Mouse (Mus musculus) neural tube, embryonic 15.5 days (tissue): ENCODE measurements around the gene Slc25a3. TPM values are rescaled to one million over a fixed set of nuclear protein-coding genes. Genes with fewer than 3 reads are reported as not detected.
A peak's percentile ranks its signal among the peaks of the same experiment; 100 is the strongest.

Source experiments
- ATAC-seq: fragments of 200-750 bp; cut with Nextera tagmentation; 2 replicates; pipeline ENCODE4 v1.8.0; 2017; ENCODE audit warnings: mild to moderate bottlenecking, moderate TSS enrichment, moderate library complexity; ENCODE audit not compliant: low FRiP score
- H3K27ac ChIP-seq: fragments of 300-500 bp; sonication (generic); replicated peaks from 2 replicates; pipeline ENCODE4 v1.5.1; 2015; ENCODE audit warnings: mild to moderate bottlenecking, inconsistent platforms
- H3K27me3 ChIP-seq: fragments of 300-500 bp; sonication (generic); replicated peaks from 2 replicates; pipeline ENCODE4 v1.6.1; 2015; ENCODE audit warnings: inconsistent platforms
- H3K36me3 ChIP-seq: fragments of 300-500 bp; sonication (generic); 2 replicates; pipeline ENCODE4 v1.6.1; 2015; ENCODE audit warnings: inconsistent platforms
- H3K4me1 ChIP-seq: fragments of 300-500 bp; sonication (generic); 2 replicates; pipeline ENCODE4 v1.6.1; 2015; ENCODE audit warnings: inconsistent platforms
- H3K4me2 ChIP-seq: fragments of 300-500 bp; sonication (generic); 2 replicates; pipeline ENCODE4 v1.6.1; 2015; ENCODE audit warnings: inconsistent platforms, mild to moderate bottlenecking, moderate library complexity
- H3K4me3 ChIP-seq: fragments of 300-500 bp; sonication (generic); replicated peaks from 2 replicates; pipeline ENCODE4 v1.5.1; 2015; ENCODE audit warnings: mild to moderate bottlenecking, inconsistent platforms
- H3K9ac ChIP-seq: fragments of 300-500 bp; sonication (generic); replicated peaks from 2 replicates; pipeline ENCODE4 v1.6.1; 2015; ENCODE audit warnings: mild to moderate bottlenecking, inconsistent platforms
- H3K9me3 ChIP-seq: fragments of 300-500 bp; sonication (generic); replicated peaks from 2 replicates; pipeline ENCODE4 v1.6.1; 2016; ENCODE audit warnings: inconsistent platforms
- WGBS: fragments of 180-500 bp; shearing (Covaris S2); methylation state at CpG from one replicate; pipeline ENCODE4 v1.1.7; 2015; ENCODE audit warnings: mixed read lengths; 5-methylcytosine and 5-hydroxymethylcytosine counted together
- polyA plus RNA-seq: library from polyadenylated mRNA; unstranded; fragments of >200 nt; fragmentation: Nextera tagmentation; extraction: Ambion mirVana; gene quantifications from 2 replicates; pipeline ENCODE4 v1.2.1, GENCODE M21; 2015

Slc25a3 gene
- polyA plus RNA-seq, 1 experiment from 2014 or later: 628 TPM

DNA sequence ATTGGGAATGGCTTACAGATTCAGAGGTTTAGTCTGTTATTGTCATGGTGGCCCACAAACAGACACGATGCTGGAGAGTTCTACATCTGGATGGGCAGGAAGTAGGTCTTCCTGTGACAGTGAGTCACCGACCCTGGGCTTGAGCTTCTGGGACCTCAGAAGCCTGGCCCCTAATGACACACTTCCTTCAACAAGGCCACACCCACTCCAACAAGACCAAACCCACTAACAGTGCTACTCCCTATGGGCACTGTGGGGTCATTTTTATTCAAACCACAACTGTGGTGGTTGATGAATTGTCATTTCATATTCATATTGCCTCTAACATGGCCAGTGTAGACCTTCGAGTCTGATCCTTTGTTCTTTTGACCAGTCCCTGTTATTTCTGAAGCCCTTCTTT lies 14.5 kb upstream of the Slc25a3 start:
- no peaks in the 10 kb centered on the region for H3K4me1 ChIP-seq
- H3K9me3 ChIP-seq: no peaks in the 10 kb centered on the region
- H3K4me2 ChIP-seq: no peak overlapping the region
- WGBS: 88% methylated on average over 3 of the region's 3 CpGs
- no peak overlapping the region for H3K9ac ChIP-seq
- no peak for ATAC-seq
- no peak overlapping the region for H3K4me3 ChIP-seq
- no peak overlapping the region for H3K27ac ChIP-seq
- H3K27me3 ChIP-seq: no peaks in the 10 kb centered on the region
- H3K36me3 ChIP-seq: no peaks in the 10 kb centered on the region

GRCm38 (mm10) chr10:91137400-91137799 lies 13.5 kb upstream of the Slc25a3 start:
- ATAC-seq: no peak
- Histone ChIP-seq H3K9ac (no peak overlapping the region), H3K27me3 (no peaks in the 10 kb centered on the region), H3K36me3 (no peaks in the 10 kb centered on the region), H3K4me3 (no peak overlapping the region), H3K4me2 (no peak overlapping the region), H3K4me1 (no peaks in the 10 kb centered on the region), H3K9me3 (no peaks in the 10 kb centered on the region), H3K27ac (no peak overlapping the region)
- WGBS: 71% methylated on average over 9 of the region's 9 CpGs

- H3K9me3 ChIP-seq: no peaks in the 10 kb centered on the region
- ATAC-seq: no peak
- 80% methylated on average over 7 of the region's 7 CpGs for WGBS
- no peak overlapping the region for H3K4me2 ChIP-seq
- no peak overlapping the region for H3K9ac ChIP-seq
- H3K27me3 ChIP-seq: no peaks in the 10 kb centered on the region
- no peaks in the 10 kb centered on the region for H3K36me3 ChIP-seq
- H3K4me1 ChIP-seq: no peaks in the 10 kb centered on the region
- no peak overlapping the region for H3K27ac ChIP-seq
- H3K4me3 ChIP-seq: no peak overlapping the region
Measured at GRCm38 (mm10) chr10:91135302-91135972, 11.6 kb upstream of the Slc25a3 start.

- Histone ChIP-seq H3K4me3 (no peak overlapping the region), H3K4me2 (no peak overlapping the region)
- WGBS: 74% methylated on average over 1 of the region's 1 CpGs
Measured at GRCm38 (mm10) chr10:91131565-91131964, 7.7 kb upstream of the Slc25a3 start.

DNA sequence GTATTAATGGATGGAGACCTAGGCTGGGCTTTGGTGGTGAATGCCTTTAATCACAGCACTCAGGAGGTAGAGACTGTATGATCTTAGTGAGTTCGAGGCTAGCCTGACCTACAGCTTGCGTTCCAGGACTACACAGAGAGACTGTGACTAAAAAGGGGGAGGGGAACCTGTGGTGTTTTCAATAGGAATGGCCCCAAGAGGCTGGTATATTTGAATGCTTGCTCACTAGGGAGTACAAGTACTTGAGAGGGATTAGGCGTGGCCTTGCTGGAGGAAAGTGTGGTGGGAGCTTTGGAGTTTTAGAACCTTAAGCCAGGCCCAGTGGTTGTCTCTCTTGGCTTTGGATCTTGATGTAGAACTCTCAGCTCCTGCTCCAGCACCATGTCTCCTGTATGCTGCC lies 6.9 kb upstream of the Slc25a3 start:
- no peak for ATAC-seq
- no peak overlapping the region for H3K27ac ChIP-seq
- H3K4me3 ChIP-seq: no peak overlapping the region
- no peaks in the 10 kb centered on the region for H3K36me3 ChIP-seq
- WGBS: 85% methylated on average over 3 of the region's 3 CpGs
- no peak overlapping the region for H3K9ac ChIP-seq
- no peaks in the 10 kb centered on the region for H3K27me3 ChIP-seq
- no peaks in the 10 kb centered on the region for H3K9me3 ChIP-seq
- no peaks in the 10 kb centered on the region for H3K4me1 ChIP-seq
- H3K4me2 ChIP-seq: no peak overlapping the region

More at GRCm38 (mm10) chr10:91131565-91131964, 7.7 kb upstream of the Slc25a3 start:
- Histone ChIP-seq H3K27me3 (no peaks in the 10 kb centered on the region), H3K9me3 (no peaks in the 10 kb centered on the region), H3K4me1 (no peaks in the 10 kb centered on the region), H3K9ac (no peak overlapping the region), H3K27ac (no peak overlapping the region), H3K36me3 (no peaks in the 10 kb centered on the region)
- ATAC-seq: no peak

DNA sequence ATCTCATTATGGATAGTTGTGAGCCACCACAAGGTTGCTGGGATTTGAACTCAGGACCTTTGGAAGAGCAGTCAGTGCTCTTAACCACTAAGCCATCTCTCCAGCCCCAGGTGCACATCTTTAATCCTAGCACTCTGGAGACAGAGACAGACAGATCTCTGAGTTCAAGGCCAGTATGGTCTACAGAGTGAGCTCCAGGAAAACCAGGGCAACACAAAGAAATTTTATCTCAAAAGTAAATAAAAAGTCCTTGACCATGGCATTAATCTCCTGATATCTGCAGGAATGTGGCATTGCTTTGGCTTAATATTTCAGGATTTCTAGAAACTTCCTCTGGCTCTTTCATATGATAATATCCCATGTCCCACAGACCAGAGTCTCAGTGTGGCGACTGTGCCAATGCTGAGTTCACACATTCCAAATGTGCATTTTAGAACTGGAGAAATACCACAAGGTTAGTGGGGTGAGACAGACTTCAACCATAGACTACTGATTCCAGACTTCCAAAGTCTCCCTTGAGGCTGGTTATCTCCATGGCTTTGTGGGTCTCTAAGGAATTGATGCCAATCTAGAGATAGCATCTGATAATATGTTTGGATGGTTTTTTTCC lies 4.8 kb upstream of the Slc25a3 start:
- no peaks in the 10 kb centered on the region for H3K9me3 ChIP-seq
- no peak overlapping the region for H3K4me2 ChIP-seq
- 83% methylated on average over 1 of the region's 1 CpGs for WGBS
- no peaks in the 10 kb centered on the region for H3K27me3 ChIP-seq
- H3K4me3 ChIP-seq: no peak overlapping the region
- H3K9ac ChIP-seq: no peak overlapping the region
- ATAC-seq: no peak
- no peaks in the 10 kb centered on the region for H3K36me3 ChIP-seq
- no peak overlapping the region for H3K27ac ChIP-seq
- peaks cover 5% of the 10 kb centered on the region; the same call in 1 of the 2 replicates for H3K4me1 ChIP-seq

- Histone ChIP-seq H3K4me1 (peaks cover 11% of the 10 kb centered on the region), H3K9ac (no peak overlapping the region), H3K9me3 (no peaks in the 10 kb centered on the region), H3K4me2 (no peak overlapping the region), H3K27me3 (no peaks in the 10 kb centered on the region), H3K4me3 (no peak overlapping the region), H3K27ac (no peak overlapping the region), H3K36me3 (no peaks in the 10 kb centered on the region)
- WGBS: 83% methylated on average over 2 of the region's 2 CpGs
- no peak for ATAC-seq
Measured at GRCm38 (mm10) chr10:91127395-91127794, 3.5 kb upstream of the Slc25a3 start.

GRCm38 (mm10) chr10:91126618-91127355 lies 2.9 kb upstream of the Slc25a3 start:
- Histone ChIP-seq H3K4me1 (peaks cover 17% of the 10 kb centered on the region), H3K27ac (no peak overlapping the region)
- 78% methylated on average over 10 of the region's 10 CpGs for WGBS

GRCm38 (mm10) chr10:91123281-91123827 lies 505 bp downstream of the Slc25a3 start:
- peak overlapping the region; percentile 83 for H3K4me3 ChIP-seq
- H3K4me2 ChIP-seq: peak overlapping the region; percentile 72
- peak; percentile 65 for ATAC-seq
- peak overlapping the region; percentile 97 for H3K27ac ChIP-seq
- no peaks in the 10 kb centered on the region for H3K9me3 ChIP-seq
- H3K4me1 ChIP-seq: peaks cover 27% of the 10 kb centered on the region
- peak overlapping the region; percentile 94 for H3K9ac ChIP-seq
- peaks cover 26% of the 10 kb centered on the region for H3K36me3 ChIP-seq
- WGBS: under 1% methylated on average over 32 of the region's 44 CpGs
- H3K27me3 ChIP-seq: no peaks in the 10 kb centered on the region

More at GRCm38 (mm10) chr10:91126618-91127355, 2.9 kb upstream of the Slc25a3 start:
- ATAC-seq: no peak
- Histone ChIP-seq H3K36me3 (peaks cover 4% of the 10 kb centered on the region; the same call in 1 of the 2 replicates), H3K9me3 (no peaks in the 10 kb centered on the region), H3K27me3 (no peaks in the 10 kb centered on the region), H3K9ac (no peak overlapping the region), H3K4me2 (no peak overlapping the region), H3K4me3 (no peak overlapping the region)

GRCm38 (mm10) chr10:91122646-91123045 lies 1.2 kb downstream of the Slc25a3 start:
- H3K4me3 ChIP-seq: peak overlapping the region; percentile 83
- ATAC-seq: no peak
- WGBS: 34% methylated on average over 6 of the region's 6 CpGs

DNA sequence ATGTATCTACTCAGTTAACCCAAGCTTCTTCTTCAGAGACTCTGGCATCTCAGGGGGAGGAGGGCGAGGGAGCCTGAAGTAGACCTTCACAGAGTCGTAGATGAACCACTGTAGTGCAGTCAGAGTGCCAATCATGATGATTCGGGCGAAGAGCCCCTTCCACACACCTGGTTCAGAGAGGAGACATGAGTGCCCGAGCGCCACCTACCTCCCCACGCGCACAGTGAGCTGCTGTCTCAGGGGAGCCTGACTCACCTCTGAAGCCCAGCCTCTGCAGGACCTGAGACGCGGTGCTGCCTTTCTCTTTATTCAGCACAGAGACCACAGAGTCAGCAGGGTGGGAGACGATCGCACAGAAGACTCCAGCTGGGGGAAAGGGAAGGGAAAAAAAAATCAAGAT lies 6.9 kb downstream of the Slc25a3 start:
- no peaks in the 10 kb centered on the region for H3K9me3 ChIP-seq
- no peak overlapping the region for H3K4me2 ChIP-seq
- 94% methylated on average over 12 of the region's 12 CpGs for WGBS
- H3K9ac ChIP-seq: no peak overlapping the region
- ATAC-seq: no peak
- no peaks in the 10 kb centered on the region for H3K27me3 ChIP-seq
- H3K27ac ChIP-seq: no peak overlapping the region
- peaks cover 82% of the 10 kb centered on the region for H3K36me3 ChIP-seq
- peaks cover 12% of the 10 kb centered on the region for H3K4me1 ChIP-seq
- no peak overlapping the region for H3K4me3 ChIP-seq

More at GRCm38 (mm10) chr10:91122646-91123045, 1.2 kb downstream of the Slc25a3 start:
- Histone ChIP-seq H3K36me3 (peaks cover 33% of the 10 kb centered on the region), H3K27ac (no peak overlapping the region; the same call in 1 of the 2 replicates), H3K9me3 (no peaks in the 10 kb centered on the region), H3K9ac (peak overlapping the region; percentile 94), H3K4me1 (peaks cover 27% of the 10 kb centered on the region), H3K27me3 (no peaks in the 10 kb centered on the region), H3K4me2 (peak overlapping the region; percentile 72)
